In genomic region chr12:82616813-82617681, GRCm38 (mm10) we compare ENCODE assay signal across 8 mouse cellular contexts. TPM values are rescaled to one million over a fixed set of nuclear protein-coding genes. Genes with fewer than 3 reads are reported as not detected.
A peak's percentile ranks its signal among the peaks of the same experiment; 100 is the strongest.
DNase-seq lines count a peak whose midpoint lies in the region; ATAC-seq and TF ChIP-seq lines count a peak whose summit lies in the region.

No protein-coding gene starts in this region.

- DNase-seq in gastrocnemius, adult 2 months, result peak; percentile 63
- no peak for DNase-seq in gastrocnemius, adult 18-20 months (ENCODE audit: low spot score)
- peak; percentile 74 for DNase-seq in kidney, postnatal 14 days
- no peak for DNase-seq in liver, adult 2 months (ENCODE audit: extremely low read depth, low read depth, low spot score)
- peak; percentile 67 for DNase-seq in neural tube, embryonic 10.5 days (ENCODE audit: extremely low spot score, low spot score)
- DNase-seq in yolk sac, embryonic 10.5 days (ENCODE audit: low spot score), result peak; percentile 29

- peak overlapping the region; percentile 79 for H3K9ac ChIP-seq in heart, embryonic 16.5 days (ENCODE audit: low read length)
- no peak overlapping the region for H3K9ac ChIP-seq in liver, adult 2 months (ENCODE audit: low read depth, low read length)

- H3K4me2 ChIP-seq in heart, embryonic 16.5 days (ENCODE audit: low read depth, low read length), result peak overlapping the region; percentile 72

- TF ChIP-seq POLR2A in embryonic fibroblast, embryonic 13.5 days (IDR thresholded peaks at IDR 0.05; ENCODE audit: low read depth, low read length), result no peak
- no peak for TF ChIP-seq POLR2A in liver, adult 2 months (IDR thresholded peaks at IDR 0.05; ENCODE audit: extremely low read depth, insufficient read depth, low read length)

- peaks cover 16% of the 10 kb centered on the region for H3K27me3 ChIP-seq in heart, embryonic 16.5 days (ENCODE audit: control insufficient read depth, insufficient read depth, low read length)
- peaks cover 19% of the 10 kb centered on the region for H3K27me3 ChIP-seq in liver, adult 2 months (ENCODE audit: control insufficient read depth, insufficient read depth, low read length)

- peak; percentile 53 for TF ChIP-seq CTCF in gastrocnemius, adult 2 months (IDR thresholded peaks at IDR 0.05)
- TF ChIP-seq CTCF in embryonic fibroblast, embryonic 13.5 days (IDR thresholded peaks at IDR 0.05; ENCODE audit: borderline replicate concordance, insufficient read depth, low read length), result no peak
- peak; percentile 30 for TF ChIP-seq CTCF in liver, adult 2 months (IDR thresholded peaks at IDR 0.05; ENCODE audit: low read depth, low read length)

- intact Hi-C loops in gastrocnemius, adult 2 months (cut with DNase I), result no loop called here

- no peaks in the 10 kb centered on the region for H3K36me3 ChIP-seq in heart, embryonic 16.5 days (ENCODE audit: control insufficient read depth, insufficient read depth)
- H3K36me3 ChIP-seq in liver, adult 2 months (ENCODE audit: control insufficient read depth, insufficient read depth, low read length), result no peaks in the 10 kb centered on the region

- WGBS in heart, embryonic 16.5 days, result under 1% methylated on average over 86 of the region's 86 CpGs
- 3% methylated on average over 86 of the region's 86 CpGs for WGBS in liver, adult 2 months

- ATAC-seq in heart, embryonic 16.5 days (replicated peaks; ENCODE audit: extremely low read depth, insufficient read depth, low FRiP score), result peak; percentile 81

- peak overlapping the region; percentile 82 for H3K4me3 ChIP-seq in gastrocnemius, adult 2 months
- peak overlapping the region; percentile 44 for H3K4me3 ChIP-seq in embryonic fibroblast, embryonic 13.5 days (ENCODE audit: insufficient read depth, low read length)
- peak overlapping the region; percentile 75 for H3K4me3 ChIP-seq in heart, embryonic 16.5 days (ENCODE audit: low read length)
- H3K4me3 ChIP-seq in liver, adult 2 months (ENCODE audit: insufficient read depth, low read depth, low read length), result peak overlapping the region; percentile 46; the same call in 1 of the 2 replicates

- no peaks in the 10 kb centered on the region; the same call in 1 of the 2 replicates for H3K4me1 ChIP-seq in embryonic fibroblast, embryonic 13.5 days (ENCODE audit: control insufficient read depth, insufficient read depth, low read length)
- peaks cover 25% of the 10 kb centered on the region for H3K4me1 ChIP-seq in heart, embryonic 16.5 days (ENCODE audit: control insufficient read depth, insufficient read depth, low read length)
- H3K4me1 ChIP-seq in liver, adult 2 months (ENCODE audit: control insufficient read depth, insufficient read depth, low read length), result 0 out of 2 replicates have a peak, but pooled peaks cover 3% of the 10 kb centered on the region

- H3K79me2 ChIP-seq in liver, adult 2 months (ENCODE audit: control insufficient read depth, insufficient read depth, low read length), result no peaks in the 10 kb centered on the region

- peak overlapping the region; percentile 70 for H3K27ac ChIP-seq in gastrocnemius, adult 2 months
- H3K27ac ChIP-seq in embryonic fibroblast, embryonic 13.5 days (ENCODE audit: insufficient read depth, low read length), result no peak overlapping the region
- H3K27ac ChIP-seq in heart, embryonic 16.5 days (ENCODE audit: low read length), result peak overlapping the region; percentile 2; the same call in 1 of the 2 replicates
- H3K27ac ChIP-seq in liver, adult 2 months (replicated peaks; ENCODE audit: insufficient read depth, low read depth, low read length), result no peak overlapping the region

- peaks cover 2% of the 10 kb centered on the region; the same call in 1 of the 2 replicates for H3K9me3 ChIP-seq in heart, embryonic 16.5 days (replicated peaks; ENCODE audit: control insufficient read depth, low read length)

RNA-seq across cellular contexts. Expression of gene Rgs6, which starts 29.0 kb away (rescaled TPM):
- total RNA-seq in gastrocnemius, adult 2 months (2021), result under 1 TPM; 0.61 to 0.75 TPM
- under 1 TPM; 0.66 to 0.68 TPM for total RNA-seq in gastrocnemius, adult 18-20 months (2021)
- 1.9 and 3.0 TPM in 2 replicates for polyA plus RNA-seq in embryonic fibroblast, embryonic 13.5 days (2011; ENCODE audit: insufficient read length, low read depth, missing spikeins)
- 11.5 and 11.7 TPM in 2 replicates for polyA plus RNA-seq in heart, embryonic 16.5 days (2015; fragmentation: Nextera tagmentation; extraction: Ambion mirVana)
- 0.07 and 0.09 TPM in 2 replicates for total RNA-seq in liver, adult 2 months (2014; rRNA removed)
- 0.10 TPM in 1 of 2 replicates, not detected in the other for polyA plus RNA-seq in liver, adult 2 months (2012; rRNA removed)

Comparison
In these comparisons a context has a peak if more than half of its experiments do, and no peak if none do; other contexts are left out.
1. DNase-seq: peak in gastrocnemius, adult 2 months (single experiment), kidney, postnatal 14 days (single experiment), neural tube, embryonic 10.5 days (single experiment) and yolk sac, embryonic 10.5 days (single experiment); none in gastrocnemius, adult 18-20 months (single experiment) and liver, adult 2 months (single experiment).
2. H3K27ac ChIP-seq: peak in gastrocnemius, adult 2 months (single experiment) and heart, embryonic 16.5 days (single experiment); none in embryonic fibroblast, embryonic 13.5 days (single experiment) and liver, adult 2 months (single experiment).
3. Peak in every context shown above with its lines, with median percentiles within 50 percentile points of each other: H3K4me3 ChIP-seq.